ENCODE assay signal across 11 mouse cellular contexts in genomic region chr12:72790538-72790937, GRCm38 (mm10). TPM values are rescaled to one million over a fixed set of nuclear protein-coding genes. Genes with fewer than 3 reads are reported as not detected.
DNase-seq lines count a peak whose midpoint lies in the region; ATAC-seq and TF ChIP-seq lines count a peak whose summit lies in the region.
"Had no signal": no experiment of that assay in that cellular context is flagged by ENCODE, and none has a peak within 500 bp of the region (broad histone marks: within the 10 kb centered on the region; RNA-seq: fewer than 3 reads in every experiment).

No protein-coding gene starts in this region.

- no peak overlapping the region for H3K4me2 ChIP-seq in liver, embryonic 15.5 days
- H3K4me2 ChIP-seq: embryonic facial prominence, embryonic 15.5 days; lung, embryonic 14.5 days had no signal

- ATAC-seq in liver, embryonic 15.5 days (ENCODE audit: insufficient read depth), result peak; percentile 86

- H3K9ac ChIP-seq in ES-E14 (ENCODE audit: insufficient read depth, low read depth, low read length, poor library complexity, severe bottlenecking), result no peak overlapping the region
- no peak overlapping the region for H3K9ac ChIP-seq in liver, embryonic 15.5 days
- H3K9ac ChIP-seq: embryonic facial prominence, embryonic 15.5 days; lung, embryonic 14.5 days had no signal

- DNase-seq in ES-CJ7 (ENCODE audit: low read depth, low spot score), result peak; percentile 44
- DNase-seq in ES-E14 (ENCODE audit: low read depth, low spot score), result peak; percentile 19
- peak; percentile 54 for DNase-seq in cerebellum, adult 9-10 months
- no peak for DNase-seq in MN1 (ENCODE audit: low spot score)
- no peak for DNase-seq in right cerebral cortex, postnatal 25 days
- DNase-seq in frontal cortex, postnatal 25 days (ENCODE audit: low spot score in 2 of 2), result no peak
- DNase-seq: lung, embryonic 14.5 days; thymus, postnatal 25 days had no signal

- no peaks in the 10 kb centered on the region for H3K9me3 ChIP-seq in ES-E14 (ENCODE audit: control insufficient read depth, insufficient read depth, low read depth, low read length)
- H3K9me3 ChIP-seq in liver, embryonic 15.5 days (replicated peaks), result no peaks in the 10 kb centered on the region
- H3K9me3 ChIP-seq: embryonic facial prominence, embryonic 15.5 days had no signal

- no peak overlapping the region for H3K4me3 ChIP-seq in ES-E14 (ENCODE audit: insufficient read depth in 1 of 2, low read depth in 1 of 2, low read length in 2 of 2, poor library complexity in 1 of 2, severe bottlenecking in 1 of 2)
- no peak overlapping the region for H3K4me3 ChIP-seq in liver, embryonic 15.5 days (replicated peaks)
- H3K4me3 ChIP-seq: embryonic facial prominence, embryonic 15.5 days had no signal

- no peak overlapping the region for H3K27ac ChIP-seq in ES-E14 (ENCODE audit: insufficient read depth, low read depth, low read length, poor library complexity, severe bottlenecking)
- H3K27ac ChIP-seq in liver, embryonic 15.5 days (replicated peaks), result no peak overlapping the region
- H3K27ac ChIP-seq: embryonic facial prominence, embryonic 15.5 days; kidney, postnatal 0 days had no signal

- in situ Hi-C loops in ES-E14 (cut with MboI; ENCODE audit: low sequenced_read_pairs in 2 of 2, unreplicated experiment in 2 of 2), result no loop called here

- peaks cover 19% of the 10 kb centered on the region for H3K36me3 ChIP-seq in ES-E14 (ENCODE audit: control insufficient read depth, insufficient read depth, low read length, poor library complexity, severe bottlenecking)
- H3K36me3 ChIP-seq in liver, embryonic 15.5 days (replicated peaks), result peaks cover 52% of the 10 kb centered on the region

- WGBS in liver, embryonic 15.5 days (ENCODE audit: insufficient replicate concordance), result 22% methylated on average over 7 of the region's 7 CpGs

- H3K27me3 ChIP-seq in liver, embryonic 15.5 days, result no peaks in the 10 kb centered on the region
- H3K27me3 ChIP-seq: embryonic facial prominence, embryonic 15.5 days had no signal

- H3K4me1 ChIP-seq in ES-E14 (ENCODE audit: control insufficient read depth in 2 of 2, insufficient read depth in 2 of 2, low read length in 2 of 2, poor library complexity in 1 of 2), result peaks cover 0 to 4% of the 10 kb centered on the region in 2 experiments; a peak in 1 of 4 replicates
- peaks cover 11% of the 10 kb centered on the region for H3K4me1 ChIP-seq in liver, embryonic 15.5 days (replicated peaks)
- H3K4me1 ChIP-seq: embryonic facial prominence, embryonic 15.5 days had no signal

TF ChIP-seq in ES-E14, 5 proteins besides CTCF, POLR2A, EP300 and RAD21:
- TF ChIP-seq HCFC1 (IDR thresholded peaks at IDR 0.05; ENCODE audit: borderline replicate concordance, insufficient read depth, low read length) (no peak), ZC3H11A (IDR thresholded peaks at IDR 0.05; ENCODE audit: borderline replicate concordance, low read depth, low read length) (no peak), MAFK (IDR thresholded peaks at IDR 0.05; ENCODE audit: insufficient read depth, low read depth, low read length) (no peak), ZNF384 (IDR thresholded peaks at IDR 0.05; ENCODE audit: low read depth, low read length) (no peak), CHD2 (IDR thresholded peaks at IDR 0.05; ENCODE audit: low read depth, low read length) (no peak)

RNA-seq across cellular contexts. Expression of gene Ppm1a, which starts 33.3 kb away (rescaled TPM):
- 117 and 121 TPM in 2 replicates for total RNA-seq in ES-E14 (2012; rRNA removed)
- polyA plus RNA-seq in liver, embryonic 15.5 days (2015; fragmentation: Nextera tagmentation; extraction: Ambion mirVana), result 26.2 and 27.7 TPM in 2 replicates

Comparison
In these comparisons a context has a peak if more than half of its experiments do, and no peak if none do; other contexts are left out.
1. DNase-seq: peak in ES-CJ7 (single experiment), ES-E14 (single experiment) and cerebellum, adult 9-10 months (single experiment); none in MN1 (single experiment), right cerebral cortex, postnatal 25 days (single experiment) and frontal cortex, postnatal 25 days (0 of 2).